Mouse (Mus musculus): Measurements from ENCODE around the gene Prss22. TPM values are rescaled to one million over a fixed set of nuclear protein-coding genes. Genes with fewer than 3 reads are reported as not detected.

Prss22 gene
- total RNA-seq (2021): not detected
- long read RNA-seq, experiment 1: 0 reads
- long read RNA-seq, experiment 2, partial matches to known transcripts: 0 of 1 reads
- long read RNA-seq, experiment 2, other reads (novel, unspliced or antisense): 1 of 1 reads

GRCm38 (mm10) chr17:23997901-23998300 lies at the start of gene Prss22:
Gene Prss22, minus strand, starts transcription at chr17:23998100.
- no peak within 1 kb of the TSS for H3K4me3 ChIP-seq
- no peak for TF ChIP-seq CTCF (conservative IDR thresholded peaks at IDR 0.05)
- H3K27ac ChIP-seq: no peak within 1 kb of the TSS
- DNase-seq (ENCODE audit: low spot score in 2 of 2): no peak

GRCm38 (mm10) chr17:24046026-24046425 lies 48.1 kb upstream of the Prss22 start:
- Histone ChIP-seq H3K4me3 (no peak overlapping the region), H3K27ac (no peak overlapping the region)
- TF ChIP-seq CTCF (conservative IDR thresholded peaks at IDR 0.05): no peak
- DNase-seq (ENCODE audit: low spot score in 2 of 2): no peak

GRCm38 (mm10) chr17:24045608-24046007 lies 47.7 kb upstream of the Prss22 start:
- no peak for DNase-seq (ENCODE audit: low spot score in 2 of 2)
- no peak for TF ChIP-seq CTCF (conservative IDR thresholded peaks at IDR 0.05)
- Histone ChIP-seq H3K4me3 (no peak overlapping the region), H3K27ac (no peak overlapping the region)

GRCm38 (mm10) chr17:24044482-24044881 lies 46.6 kb upstream of the Prss22 start:
- TF ChIP-seq CTCF (conservative IDR thresholded peaks at IDR 0.05): peak; percentile 40
- no peak overlapping the region for H3K4me3 ChIP-seq
- no peak for DNase-seq (ENCODE audit: low spot score in 2 of 2)
- no peak overlapping the region for H3K27ac ChIP-seq

DNA sequence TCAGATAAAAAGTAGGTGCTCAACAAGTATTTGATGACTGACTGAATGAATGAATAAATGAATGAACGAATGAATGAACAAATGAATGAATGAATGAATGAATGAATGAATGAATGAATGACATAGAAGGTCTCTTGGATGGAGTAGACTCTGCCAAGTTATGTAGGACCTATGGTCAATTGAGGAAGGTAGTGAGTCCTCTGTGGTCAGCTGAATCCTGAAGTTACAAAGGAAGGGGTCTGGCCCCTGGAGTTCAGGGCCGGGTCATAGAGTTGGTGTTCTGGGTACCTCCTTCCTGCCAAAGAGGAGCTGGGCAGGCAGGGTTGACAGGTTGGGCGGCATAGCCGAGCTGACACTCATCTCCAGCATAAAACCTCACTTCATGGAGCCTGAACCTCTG lies 39.9 kb upstream of the Prss22 start, which contains the start of gene Prss27:
Gene Prss27, plus strand, starts transcription at position 301 of the 400 bp plus-strand sequence.
- no peak within 1 kb of the TSS for H3K27ac ChIP-seq
- no peak within 1 kb of the TSS for H3K4me3 ChIP-seq
- no peak for DNase-seq (ENCODE audit: low spot score in 2 of 2)
- TF ChIP-seq CTCF (conservative IDR thresholded peaks at IDR 0.05): no peak

DNA sequence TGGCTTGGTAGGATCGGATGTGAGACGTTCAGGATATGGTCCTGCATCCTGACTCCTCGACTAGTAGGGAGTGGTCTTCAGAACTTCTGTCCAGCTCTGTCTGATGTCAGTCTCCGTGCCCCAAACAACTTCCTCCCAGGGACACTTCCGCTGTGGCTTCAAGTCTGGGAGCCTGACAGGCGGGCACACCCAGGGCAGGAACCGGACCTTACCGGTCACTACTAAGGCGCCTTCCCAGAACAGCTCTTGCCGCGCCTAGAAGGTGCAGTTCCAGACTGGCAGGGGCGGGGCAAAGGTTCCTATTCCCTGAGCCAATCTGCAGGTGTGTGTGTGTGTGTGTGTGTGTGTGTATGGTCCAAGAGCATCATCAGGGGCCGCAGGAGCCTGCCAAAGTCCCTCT lies 39.5 kb upstream of the Prss22 start:
- TF ChIP-seq CTCF (conservative IDR thresholded peaks at IDR 0.05): no peak
- H3K4me3 ChIP-seq: no peak overlapping the region
- H3K27ac ChIP-seq: no peak overlapping the region
- no peak for DNase-seq (ENCODE audit: low spot score in 2 of 2)

GRCm38 (mm10) chr17:24036954-24037353 lies 39.1 kb upstream of the Prss22 start:
- H3K27ac ChIP-seq: no peak overlapping the region
- no peak overlapping the region for H3K4me3 ChIP-seq
- DNase-seq (ENCODE audit: low spot score in 2 of 2): no peak
- peak; percentile 55 for TF ChIP-seq CTCF (conservative IDR thresholded peaks at IDR 0.05)

- DNase-seq (ENCODE audit: low spot score in 2 of 2): no peak
Observed at GRCm38 (mm10) chr17:24035087-24035486, 37.2 kb upstream of the Prss22 start.

DNA sequence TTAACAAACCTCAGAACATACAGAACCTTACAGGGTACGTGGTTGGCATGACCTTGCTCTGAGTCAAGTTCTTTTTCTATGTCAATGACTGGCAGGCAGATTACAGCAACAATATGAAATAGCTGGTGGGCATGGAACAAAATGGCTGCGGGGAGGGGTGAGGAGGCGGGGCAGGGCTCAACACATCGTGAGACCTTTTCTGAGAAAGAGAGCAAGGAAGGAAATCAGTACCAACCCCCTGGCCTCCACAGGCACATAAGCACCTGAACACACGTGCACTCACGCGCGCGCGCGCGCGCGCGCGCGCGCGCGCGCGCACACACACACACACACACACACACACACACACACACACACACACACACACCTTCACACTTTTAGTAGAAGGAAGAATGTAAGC lies 32.7 kb upstream of the Prss22 start:
- TF ChIP-seq CTCF (conservative IDR thresholded peaks at IDR 0.05): no peak
- no peak overlapping the region for H3K27ac ChIP-seq
- H3K4me3 ChIP-seq: no peak overlapping the region
- no peak for DNase-seq (ENCODE audit: low spot score in 2 of 2)

More at GRCm38 (mm10) chr17:24035087-24035486, 37.2 kb upstream of the Prss22 start:
- Histone ChIP-seq H3K4me3 (no peak overlapping the region), H3K27ac (no peak overlapping the region)
- no peak for TF ChIP-seq CTCF (conservative IDR thresholded peaks at IDR 0.05)

GRCm38 (mm10) chr17:24029477-24029876 lies 31.6 kb upstream of the Prss22 start:
- H3K27ac ChIP-seq: no peak overlapping the region
- DNase-seq (ENCODE audit: low spot score in 2 of 2): no peak
- TF ChIP-seq CTCF (conservative IDR thresholded peaks at IDR 0.05): no peak
- H3K4me3 ChIP-seq: no peak overlapping the region

DNA sequence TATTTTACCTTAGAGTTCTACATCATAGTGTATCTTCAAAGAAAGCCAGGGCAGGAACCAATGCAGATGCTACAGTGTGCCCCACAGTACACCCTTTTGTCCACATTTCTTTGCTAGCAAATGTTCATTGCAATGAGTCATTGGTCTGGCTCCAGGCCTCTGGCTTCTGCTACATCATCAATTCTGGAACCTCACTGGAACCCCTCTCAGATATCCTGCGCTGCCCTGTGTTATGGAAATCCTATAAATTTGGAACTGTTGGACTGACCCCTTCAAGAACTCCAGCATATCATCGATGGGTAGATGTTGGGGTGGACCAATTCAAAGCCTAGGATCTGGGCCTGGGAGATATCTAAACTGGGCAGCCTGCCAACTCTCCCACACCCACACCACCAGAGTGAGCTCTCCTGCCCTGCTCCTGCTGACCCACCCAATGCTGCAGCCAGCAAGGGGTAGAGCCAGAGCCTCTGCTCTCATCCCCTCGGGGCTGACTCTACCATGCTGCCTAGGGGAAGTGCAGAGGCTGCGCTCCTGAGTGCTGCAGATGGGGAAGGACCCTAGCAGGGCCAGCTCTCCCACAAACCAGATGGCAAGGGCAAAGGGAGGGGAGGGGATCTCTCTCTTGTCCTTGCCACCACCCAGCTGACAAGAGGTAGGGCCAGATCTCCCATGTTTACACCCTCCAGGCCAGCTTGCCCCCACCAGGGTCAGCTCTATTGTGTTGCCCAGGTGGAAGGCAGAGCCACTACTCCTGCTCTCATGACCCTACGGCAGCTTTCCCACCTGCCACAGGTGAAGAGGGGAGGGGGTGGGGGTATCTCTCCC lies 23.7 kb upstream of the Prss22 start:
- DNase-seq (ENCODE audit: low spot score in 2 of 2): no peak
- TF ChIP-seq CTCF (conservative IDR thresholded peaks at IDR 0.05): no peak
- Histone ChIP-seq H3K4me3 (no peak overlapping the region), H3K27ac (no peak overlapping the region)

- H3K4me3 ChIP-seq: no peak overlapping the region
Observed at GRCm38 (mm10) chr17:24020696-24021095, 22.8 kb upstream of the Prss22 start.

DNA sequence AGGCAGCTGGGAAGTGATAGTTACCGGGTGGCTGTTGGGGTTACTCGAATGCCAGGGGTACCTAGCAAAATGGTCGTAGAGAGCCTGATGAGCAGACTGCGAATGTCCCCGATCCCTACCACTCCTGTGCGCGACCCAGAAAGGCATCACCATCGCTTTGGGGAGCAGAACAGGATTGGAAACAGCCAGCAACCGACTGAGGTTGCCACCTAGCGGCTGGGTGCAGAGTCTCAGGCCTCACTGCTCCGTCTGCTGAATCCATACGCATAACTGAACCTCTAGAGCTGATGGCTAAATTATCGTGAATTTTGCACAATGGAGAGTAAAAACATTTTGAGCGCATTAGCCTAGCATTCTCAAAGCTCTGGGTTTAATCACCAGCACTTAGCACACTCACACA lies 17.8 kb upstream of the Prss22 start:
- TF ChIP-seq CTCF (conservative IDR thresholded peaks at IDR 0.05): peak; percentile 86
- Histone ChIP-seq H3K27ac (no peak overlapping the region), H3K4me3 (no peak overlapping the region)

More at GRCm38 (mm10) chr17:24020696-24021095, 22.8 kb upstream of the Prss22 start:
- no peak for TF ChIP-seq CTCF (conservative IDR thresholded peaks at IDR 0.05)
- no peak for DNase-seq (ENCODE audit: low spot score in 2 of 2)
- H3K27ac ChIP-seq: no peak overlapping the region

More for the DNA sequence above, 17.8 kb upstream of the Prss22 start:
- DNase-seq (ENCODE audit: low spot score in 2 of 2): peak in 1 of 2 experiments; percentile 27
